Mouse (Mus musculus) heart, adult 11 months (tissue): ENCODE measurements around the gene Foxl1.
A peak's percentile ranks its signal among the peaks of the same experiment; 100 is the strongest.

ENCODE experiments used
- DNase-seq: peaks from one replicate; pipeline ENCODE4 v3.0.0; 2022

Gene Foxl1

DNA sequence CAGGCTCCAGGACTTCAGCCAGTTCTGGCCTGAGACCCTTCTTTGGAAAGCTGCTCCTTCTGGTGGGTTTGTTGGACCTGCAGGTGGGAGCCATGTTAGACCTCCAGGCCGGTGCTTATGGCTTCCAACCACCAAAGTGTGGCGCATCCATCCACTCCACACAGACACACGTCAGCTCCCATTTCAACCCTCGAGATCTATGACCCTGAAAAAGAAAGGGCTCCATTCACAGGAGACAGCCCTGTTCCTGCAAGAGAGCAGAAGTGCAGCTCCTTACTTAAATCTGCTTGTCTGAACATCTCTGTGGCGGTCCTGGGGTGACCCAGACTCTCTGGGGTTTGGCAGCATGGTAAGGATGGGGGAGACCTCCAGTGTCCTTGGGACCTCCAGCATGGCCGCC is 34.2 kb upstream of the Foxl1 start:
- no peak for DNase-seq

DNA sequence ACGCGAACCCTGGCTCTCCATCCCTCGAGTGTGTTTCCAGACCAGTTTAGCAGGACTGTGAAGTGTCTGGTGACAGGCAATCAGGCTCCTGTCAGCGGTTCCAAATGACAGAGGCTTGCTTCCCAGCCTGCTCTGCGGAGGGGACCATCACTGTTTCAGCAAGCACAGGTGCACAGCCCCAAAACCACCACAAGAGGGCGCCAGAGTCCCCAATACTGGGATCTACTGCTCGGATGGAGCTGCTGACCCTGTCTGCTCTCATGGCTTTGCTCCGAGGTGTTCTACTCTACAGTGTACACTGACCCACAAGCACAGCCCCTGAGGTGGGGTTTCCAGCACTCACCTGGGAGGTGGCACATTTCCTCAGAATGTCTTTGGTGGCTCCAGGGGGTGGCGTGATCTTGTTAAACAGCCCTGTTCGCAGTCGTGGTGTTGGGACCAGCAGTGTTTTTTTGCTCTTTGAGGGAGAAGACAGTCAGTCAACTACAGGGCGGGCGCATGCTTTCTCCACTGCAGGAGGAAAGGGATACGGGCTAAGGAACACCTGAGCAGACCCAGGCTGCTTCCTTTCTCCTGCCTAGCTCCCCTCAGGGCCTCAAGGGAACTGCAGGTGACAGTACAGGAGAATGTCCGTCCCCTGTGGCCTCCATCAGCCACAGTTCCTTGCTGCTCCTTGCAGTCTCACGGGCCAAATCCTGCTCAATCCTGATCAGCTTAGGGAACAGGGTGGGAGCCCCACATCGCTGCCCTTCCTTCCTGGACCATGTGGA is 23.5 kb upstream of the Foxl1 start:
- peak; percentile 97 for DNase-seq

DNA sequence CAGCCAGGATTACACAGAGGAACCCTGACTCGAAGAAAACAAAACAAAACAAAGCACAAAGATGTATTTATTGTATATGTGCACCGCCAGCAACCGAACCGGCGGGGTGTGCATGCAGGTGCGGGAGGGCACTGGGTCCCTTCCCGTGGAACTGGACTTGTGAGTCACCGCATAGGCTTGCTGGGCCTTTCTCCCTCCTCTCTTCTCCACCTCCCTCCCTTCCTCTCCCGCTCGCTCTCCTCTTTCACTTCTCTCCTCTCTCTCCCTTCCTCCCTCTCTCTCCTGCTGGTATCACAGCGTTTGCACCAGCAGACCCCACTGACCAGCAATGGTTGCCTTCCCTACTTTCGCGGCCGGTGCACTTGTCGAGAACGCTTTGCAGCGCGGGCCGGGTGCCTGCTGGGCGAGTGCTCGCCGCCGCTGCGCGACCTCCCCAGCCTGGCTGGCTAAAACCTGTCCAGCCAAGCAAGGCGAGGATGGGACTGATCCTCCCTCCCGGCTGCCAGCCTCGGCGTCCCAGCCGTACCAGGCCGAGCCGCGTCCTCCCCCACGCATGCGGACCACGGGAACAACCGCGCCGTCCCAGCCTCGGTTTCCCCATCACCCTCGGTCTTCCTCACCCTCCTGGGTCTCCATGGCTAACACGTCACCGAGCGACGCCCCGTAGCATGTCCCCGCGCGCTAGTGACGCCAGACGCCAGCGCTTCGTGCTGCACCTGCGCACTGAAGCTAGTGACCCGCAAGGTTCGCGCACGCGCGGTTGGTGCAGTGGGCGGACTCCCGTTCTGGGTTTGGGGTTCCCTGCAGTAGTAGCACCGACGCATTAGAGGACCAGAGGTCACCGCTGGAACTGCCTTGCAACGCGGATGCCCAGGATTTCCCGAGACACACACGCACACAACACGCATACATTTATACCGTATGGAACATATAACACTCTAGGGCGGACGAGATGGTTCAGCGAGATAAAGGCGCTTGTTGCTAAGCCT is 19.8 kb upstream of the Foxl1 start, which contains the start of gene Mthfsd:
Gene Mthfsd, minus strand, starts transcription at position 725 of the 989 bp plus-strand sequence.
- DNase-seq: peak; percentile 100

DNA sequence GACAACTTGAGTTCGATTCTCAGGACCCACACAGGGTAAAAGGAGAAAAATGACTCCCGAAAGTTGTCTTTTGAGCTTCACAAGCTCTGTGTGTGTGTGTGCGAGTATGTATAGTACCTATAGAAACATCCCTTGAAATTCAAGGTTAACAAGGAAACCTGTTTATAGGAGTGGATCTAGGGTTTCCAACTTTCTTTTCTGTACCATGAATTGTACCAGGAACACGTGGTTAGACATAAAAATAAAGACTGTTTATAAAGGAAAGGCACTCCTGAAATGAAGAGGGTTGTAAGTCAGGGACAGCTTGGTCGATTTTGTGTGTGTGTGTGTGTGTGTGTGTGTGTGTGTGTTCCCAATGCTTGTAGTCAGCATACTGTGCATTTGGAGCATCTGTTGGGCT is 19.1 kb upstream of the Foxl1 start:
- DNase-seq: no peak

DNA sequence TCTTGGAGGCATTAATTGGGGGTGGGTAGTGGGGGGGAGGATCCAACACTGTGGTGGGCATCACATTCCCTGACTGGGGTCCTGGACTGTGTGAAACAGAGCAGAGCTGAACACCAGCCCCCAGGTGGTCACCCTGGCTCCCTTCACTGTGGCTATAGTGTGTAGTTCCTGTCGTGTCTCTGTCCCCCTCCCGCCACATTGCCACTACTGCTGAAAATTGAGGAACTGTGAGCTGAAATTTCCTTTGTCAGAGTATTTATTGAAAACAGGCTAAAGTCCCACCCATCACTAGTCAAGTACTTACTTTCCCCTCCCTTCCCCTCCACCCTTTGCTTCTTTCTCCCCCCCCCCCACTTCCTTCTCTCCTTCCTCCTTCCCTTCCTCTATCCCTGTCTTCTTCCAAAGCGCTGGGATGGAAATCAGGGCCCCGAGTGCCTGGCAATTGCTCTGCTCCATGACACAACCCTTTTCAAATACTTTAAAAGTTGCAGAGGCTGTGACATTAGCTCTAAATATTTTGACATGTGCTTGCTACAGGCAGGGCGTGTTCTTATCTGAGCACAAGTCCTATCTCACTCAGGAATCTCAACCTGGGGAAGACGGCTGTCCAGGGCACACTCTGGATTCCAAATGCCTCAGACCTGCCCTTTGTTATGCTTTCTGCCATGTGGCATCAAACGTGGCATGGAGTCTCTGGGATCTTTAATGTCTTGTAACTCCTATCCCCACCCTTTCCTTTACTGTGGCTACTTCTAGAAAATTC is 16.4 kb upstream of the Foxl1 start:
- no peak for DNase-seq

DNA sequence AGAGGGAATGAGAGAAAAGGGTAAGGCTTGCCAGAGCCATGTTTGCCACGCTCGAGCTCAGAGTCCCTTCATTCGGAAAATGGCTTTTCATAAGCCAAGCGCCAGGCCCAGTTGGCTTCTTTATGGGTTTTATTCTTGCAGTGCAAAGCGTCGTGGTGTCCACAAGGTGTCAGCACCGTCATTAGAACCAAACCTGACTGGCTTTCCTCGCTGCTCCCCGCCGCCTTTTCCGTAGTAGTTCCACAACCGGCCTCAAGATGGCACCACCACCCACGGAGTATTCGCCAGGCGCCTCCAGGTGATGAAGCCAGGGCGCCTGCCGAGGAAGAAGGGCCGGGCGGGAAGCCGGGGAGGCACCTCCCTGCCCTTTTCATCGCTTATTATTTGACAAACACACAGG is 14.5 kb upstream of the Foxl1 start:
- DNase-seq: peak; percentile 99

DNA sequence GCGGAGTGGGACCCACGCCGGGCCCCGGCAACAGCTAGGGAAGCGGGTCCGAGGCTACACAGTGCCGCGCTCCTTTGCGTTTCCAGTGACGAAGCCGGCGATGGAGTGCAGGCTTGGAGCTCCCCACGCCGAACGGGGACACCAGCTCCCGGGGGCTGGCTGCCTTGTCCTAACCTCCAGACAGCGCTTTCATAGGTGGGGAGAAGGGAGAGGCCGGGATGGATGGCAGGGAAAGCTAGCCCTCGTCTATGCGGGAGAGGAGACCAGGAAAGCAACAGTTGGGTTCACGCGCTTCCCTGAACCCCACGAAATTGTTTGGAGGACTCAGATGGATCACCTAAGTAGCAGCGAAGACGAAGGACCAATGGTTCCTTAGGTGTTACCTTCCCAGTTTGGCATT is 12.6 kb upstream of the Foxl1 start:
- no peak for DNase-seq

DNA sequence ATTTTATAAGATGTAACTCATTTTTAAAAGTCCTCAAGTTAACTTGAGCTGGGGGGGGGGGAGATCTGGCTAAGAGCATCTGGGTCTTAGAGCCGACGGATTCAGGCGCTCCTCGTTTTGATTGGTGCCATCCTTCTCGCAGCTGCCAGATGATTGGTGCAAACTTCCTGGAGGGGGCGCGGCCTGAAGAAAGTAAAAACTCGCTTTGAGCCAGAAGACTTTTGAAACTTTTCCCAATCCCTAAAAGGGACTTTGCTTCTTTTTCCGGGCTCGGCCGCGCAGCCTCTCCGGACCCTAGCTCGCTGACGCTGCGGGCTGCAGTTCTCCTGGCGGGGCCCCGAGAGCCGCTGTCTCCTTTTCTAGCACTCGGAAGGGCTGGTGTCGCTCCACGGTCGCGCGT is 11.8 kb upstream of the Foxl1 start, which contains the start of gene Foxc2:
Gene Foxc2, plus strand, starts transcription at position 224 of the 400 bp plus-strand sequence.
- DNase-seq: peak; percentile 99

DNA sequence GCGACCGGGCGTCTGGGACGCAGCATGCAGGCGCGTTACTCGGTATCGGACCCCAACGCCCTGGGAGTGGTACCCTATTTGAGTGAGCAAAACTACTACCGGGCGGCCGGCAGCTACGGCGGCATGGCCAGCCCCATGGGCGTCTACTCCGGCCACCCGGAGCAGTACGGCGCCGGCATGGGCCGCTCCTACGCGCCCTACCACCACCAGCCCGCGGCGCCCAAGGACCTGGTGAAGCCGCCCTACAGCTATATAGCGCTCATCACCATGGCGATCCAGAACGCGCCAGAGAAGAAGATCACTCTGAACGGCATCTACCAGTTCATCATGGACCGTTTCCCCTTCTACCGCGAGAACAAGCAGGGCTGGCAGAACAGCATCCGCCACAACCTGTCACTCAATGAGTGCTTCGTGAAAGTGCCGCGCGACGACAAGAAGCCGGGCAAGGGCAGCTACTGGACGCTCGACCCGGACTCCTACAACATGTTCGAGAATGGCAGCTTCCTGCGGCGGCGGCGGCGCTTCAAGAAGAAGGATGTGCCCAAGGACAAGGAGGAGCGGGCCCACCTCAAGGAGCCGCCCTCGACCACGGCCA is 11.1 kb upstream of the Foxl1 start:
- no peak for DNase-seq

DNA sequence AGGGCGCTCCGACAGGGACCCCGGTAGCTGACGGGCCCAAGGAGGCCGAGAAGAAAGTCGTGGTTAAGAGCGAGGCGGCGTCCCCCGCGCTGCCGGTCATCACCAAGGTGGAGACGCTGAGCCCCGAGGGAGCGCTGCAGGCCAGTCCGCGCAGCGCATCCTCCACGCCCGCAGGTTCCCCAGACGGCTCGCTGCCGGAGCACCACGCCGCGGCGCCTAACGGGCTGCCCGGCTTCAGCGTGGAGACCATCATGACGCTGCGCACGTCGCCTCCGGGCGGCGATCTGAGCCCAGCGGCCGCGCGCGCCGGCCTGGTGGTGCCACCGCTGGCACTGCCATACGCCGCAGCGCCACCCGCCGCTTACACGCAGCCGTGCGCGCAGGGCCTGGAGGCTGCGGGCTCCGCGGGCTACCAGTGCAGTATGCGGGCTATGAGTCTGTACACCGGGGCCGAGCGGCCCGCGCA is 10.5 kb upstream of the Foxl1 start:
- no peak for DNase-seq

DNA sequence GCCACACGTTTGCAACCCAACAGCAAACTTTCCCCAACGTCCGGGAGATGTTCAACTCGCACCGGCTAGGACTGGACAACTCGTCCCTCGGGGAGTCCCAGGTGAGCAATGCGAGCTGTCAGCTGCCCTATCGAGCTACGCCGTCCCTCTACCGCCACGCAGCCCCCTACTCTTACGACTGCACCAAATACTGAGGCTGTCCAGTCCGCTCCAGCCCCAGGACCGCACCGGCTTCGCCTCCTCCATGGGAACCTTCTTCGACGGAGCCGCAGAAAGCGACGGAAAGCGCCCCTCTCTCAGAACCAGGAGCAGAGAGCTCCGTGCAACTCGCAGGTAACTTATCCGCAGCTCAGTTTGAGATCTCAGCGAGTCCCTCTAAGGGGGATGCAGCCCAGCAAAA is 9.8 kb upstream of the Foxl1 start:
- DNase-seq: no peak

DNA sequence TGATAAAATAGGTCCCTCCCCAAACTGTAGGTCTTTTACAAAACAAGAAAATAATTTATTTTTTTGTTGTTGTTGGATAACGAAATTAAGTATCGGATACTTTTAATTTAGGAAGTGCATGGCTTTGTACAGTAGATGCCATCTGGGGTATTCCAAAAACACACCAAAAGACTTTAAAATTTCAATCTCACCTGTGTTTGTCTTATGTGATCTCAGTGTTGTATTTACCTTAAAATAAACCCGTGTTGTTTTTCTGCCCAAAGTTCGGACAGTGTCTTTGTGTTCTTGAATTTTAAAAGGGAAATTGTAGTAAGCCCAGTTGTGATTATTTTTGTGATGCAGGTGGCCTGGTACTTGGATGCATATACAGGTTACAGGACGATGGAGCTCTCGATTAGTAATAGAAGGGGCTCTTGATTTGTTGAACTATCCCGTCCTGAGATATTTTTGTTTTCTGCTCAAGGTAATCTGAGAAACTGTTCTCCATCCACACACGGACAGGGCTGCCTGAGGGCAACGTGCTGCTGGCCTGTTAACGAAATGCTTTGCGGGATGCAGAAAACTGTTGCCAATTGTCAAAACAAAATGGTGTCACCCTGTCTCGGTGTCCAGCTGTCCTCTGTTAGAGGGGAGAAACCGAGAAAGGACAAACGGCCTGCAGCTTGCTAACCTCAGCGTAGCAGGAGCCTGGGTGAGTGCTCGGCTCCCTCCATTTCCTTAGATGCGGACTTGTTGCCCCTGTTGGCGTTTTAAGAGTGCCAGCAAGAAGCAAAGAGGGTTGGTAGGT is 8.9 kb upstream of the Foxl1 start:
- no peak for DNase-seq

DNA sequence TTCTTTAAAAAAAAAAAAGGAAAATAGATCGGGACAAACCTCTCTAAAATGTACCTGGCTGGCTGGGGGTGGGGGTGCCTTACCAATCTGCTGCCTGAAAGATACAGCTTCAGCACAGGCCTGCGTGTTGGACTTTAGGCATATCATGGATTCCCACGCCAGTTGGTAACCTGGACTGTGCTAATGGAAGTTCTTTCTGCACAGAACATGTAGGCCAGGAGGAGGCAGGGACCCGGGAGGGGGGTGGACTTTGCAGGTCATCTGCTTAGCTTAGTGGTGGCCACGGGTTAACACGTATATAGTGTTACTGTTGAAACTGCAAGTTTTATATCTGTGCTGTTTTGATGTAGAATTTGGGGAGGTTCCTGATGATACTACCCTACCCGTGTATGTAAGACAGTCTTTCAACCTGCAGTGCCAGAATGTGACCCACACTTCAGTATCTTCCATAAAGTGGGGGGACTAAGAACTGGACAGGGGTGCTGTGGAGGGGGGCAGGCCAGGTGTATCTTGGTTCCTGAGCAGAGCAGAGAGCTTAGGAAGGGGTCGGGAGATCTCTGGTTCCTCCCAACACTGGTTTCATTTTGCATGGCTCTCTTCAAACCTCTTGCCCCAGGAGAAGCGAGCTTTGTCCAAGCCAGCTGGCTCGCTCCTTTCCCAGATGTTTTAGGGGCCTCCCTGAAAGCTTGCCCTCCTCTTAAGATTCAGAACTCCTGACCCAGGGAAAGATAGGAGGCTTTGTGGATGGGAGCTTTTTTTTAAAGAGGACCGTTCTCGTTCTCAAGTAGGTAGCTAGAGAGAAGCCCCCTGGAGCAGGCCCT is 7.9 kb upstream of the Foxl1 start:
- peak; percentile 94 for DNase-seq

DNA sequence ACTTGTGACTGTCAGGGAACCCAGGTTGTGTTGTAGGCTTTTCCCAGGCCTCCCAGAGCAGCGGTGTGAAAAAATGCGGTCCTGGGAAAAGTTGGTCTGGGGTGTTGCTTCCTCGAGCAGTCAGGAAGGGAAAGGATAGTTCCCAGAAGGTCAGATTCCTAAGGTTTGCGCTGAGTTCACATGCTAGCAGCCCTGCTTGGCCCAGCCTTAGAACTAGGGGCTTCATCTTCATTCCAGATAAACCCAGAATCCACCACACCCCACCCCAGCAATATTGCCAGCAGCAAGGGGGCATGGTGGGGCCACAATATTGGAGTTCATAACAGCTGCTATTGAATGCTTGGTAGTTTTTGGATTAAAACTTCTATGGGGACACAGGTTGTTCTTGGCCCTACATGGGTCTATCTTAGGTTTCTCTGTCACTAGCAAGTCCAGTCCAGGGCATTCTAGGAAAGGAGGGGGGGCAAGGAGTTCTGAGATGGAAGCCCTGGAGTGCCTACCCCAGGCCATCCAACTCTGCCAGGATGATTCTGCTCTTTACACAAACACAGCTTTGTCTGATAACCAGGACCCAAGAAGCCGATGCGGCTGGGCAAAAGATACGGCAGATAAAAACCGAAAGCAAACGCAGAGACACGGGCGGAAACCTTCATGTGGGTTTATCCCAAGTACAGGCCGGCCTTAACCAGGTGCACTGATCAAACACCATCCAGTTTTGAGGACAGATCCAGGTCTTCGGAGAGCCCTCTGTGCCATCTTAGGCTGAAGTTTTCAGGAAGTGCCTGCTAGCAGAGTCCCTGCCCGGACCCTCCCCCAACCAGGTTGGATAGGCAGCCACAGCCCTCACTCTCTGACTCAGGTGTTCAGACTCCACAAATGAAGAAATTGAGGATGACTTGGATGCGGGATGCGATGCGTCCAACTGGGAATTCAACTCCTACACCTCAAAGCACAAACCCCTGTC is 7.0 kb upstream of the Foxl1 start:
- DNase-seq: peak; percentile 68

DNA sequence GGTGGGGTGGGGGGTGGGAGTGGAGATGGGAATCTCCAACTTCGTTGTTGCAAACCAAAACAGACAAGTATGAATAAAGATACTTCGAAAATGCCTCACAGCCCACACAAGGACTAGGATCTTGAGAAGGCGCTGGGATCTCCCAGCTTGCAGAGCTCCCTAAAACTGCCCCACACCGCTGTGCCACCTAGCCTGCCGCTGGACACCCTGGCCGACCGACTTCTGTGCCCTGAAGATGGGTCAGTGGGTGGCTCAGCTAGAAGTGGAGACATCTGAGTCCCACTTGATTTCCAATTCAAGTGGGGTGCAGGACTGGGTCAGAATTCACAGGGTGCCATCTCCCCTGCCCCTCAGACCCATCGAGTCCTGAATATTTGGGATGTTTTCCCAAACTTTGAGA is 6.0 kb upstream of the Foxl1 start:
- peak; percentile 89 for DNase-seq

DNA sequence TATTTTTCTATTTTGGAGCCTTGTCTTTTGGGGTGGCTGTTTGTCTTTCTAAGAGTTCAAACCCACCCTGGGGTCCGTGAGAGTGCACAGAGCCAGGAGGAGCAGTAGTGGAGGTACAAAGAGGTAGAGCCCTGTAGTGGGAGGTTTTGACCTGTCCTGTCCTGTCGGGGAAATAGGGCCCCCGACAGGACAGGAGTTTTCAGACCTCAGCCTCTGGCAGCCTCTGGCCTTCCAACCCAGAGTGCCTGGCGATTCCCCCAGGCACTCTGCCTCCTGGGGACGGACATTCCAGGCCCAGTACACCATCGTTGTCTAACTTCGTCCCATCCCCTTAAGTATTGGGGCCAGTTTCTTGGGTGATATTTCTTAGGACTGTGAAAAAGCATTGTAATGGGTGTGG is 5.4 kb upstream of the Foxl1 start:
- peak; percentile 73 for DNase-seq

DNA sequence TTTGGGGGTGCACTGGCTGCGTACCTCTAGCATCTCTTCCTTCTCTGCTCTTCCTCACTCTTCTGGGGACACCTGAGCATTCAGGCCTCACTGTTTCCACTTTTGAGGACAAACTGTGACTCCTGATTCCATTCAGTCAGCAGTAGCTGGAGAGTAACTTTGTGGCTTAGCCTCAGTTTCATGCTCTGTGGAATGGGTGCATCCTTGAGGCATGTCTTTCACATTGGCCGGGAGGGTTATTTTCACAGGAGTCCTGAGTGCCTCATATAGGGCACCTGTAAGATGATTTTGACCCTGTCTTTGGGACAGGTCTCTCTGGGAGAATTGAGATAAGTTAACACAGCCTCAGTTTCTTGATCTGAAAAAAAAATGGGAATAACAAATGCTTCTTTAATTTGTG is 4.6 kb upstream of the Foxl1 start:
- peak; percentile 72 for DNase-seq

DNA sequence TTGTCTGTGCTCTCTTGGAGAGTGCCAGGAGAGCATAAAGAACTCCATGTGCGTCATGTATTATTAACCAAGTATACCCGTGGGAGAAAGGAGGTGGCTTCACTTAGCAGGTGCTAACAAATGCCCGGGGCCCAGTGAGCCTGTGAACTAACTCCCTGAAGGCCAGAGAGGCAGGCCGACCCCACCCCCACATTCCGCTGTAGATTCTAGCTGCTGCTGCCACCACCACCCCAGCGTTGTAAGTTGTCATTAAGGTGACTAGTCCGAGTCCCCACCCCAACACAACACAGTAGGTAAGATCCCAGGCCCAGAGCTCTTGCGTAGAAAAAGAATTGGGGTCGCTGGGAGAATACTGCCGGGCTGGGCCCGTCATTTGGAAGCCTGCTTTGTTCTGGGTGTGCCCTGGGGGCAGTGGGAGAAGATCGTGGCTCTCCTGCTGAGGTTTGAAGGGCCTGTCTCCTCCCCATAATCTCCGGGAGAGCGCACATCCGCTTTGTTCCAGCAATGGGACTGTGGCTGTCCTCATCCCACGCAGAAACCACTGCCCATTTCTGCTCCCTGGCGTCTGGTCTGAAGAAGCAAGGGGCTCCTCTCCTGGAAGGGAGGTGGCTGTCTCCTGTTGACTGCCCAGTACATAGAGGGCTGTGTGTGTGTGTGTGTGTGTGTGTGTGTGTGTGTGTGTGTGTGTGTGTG is 3.0 kb upstream of the Foxl1 start:
- DNase-seq: peak; percentile 90
